Mouse (Mus musculus) brain, embryonic 14.5 days (tissue): ENCODE measurements around the gene Umps.

ENCODE experiments used
- CTCF ChIP-seq: fragments of 200-500 bp; IDR thresholded peaks from 2 replicates; pipeline ENCODE4 v1.5.1; 2012; ENCODE audit warnings: inconsistent platforms, mild to moderate bottlenecking, moderate library complexity, borderline replicate concordance; ENCODE audit not compliant: insufficient read depth, insufficient read length; ENCODE audit errors: extremely low read depth
- POLR2A ChIP-seq: fragments of 200-500 bp; IDR thresholded peaks from 2 replicates; pipeline ENCODE4 v1.6.1; 2012; ENCODE audit warnings: mild to moderate bottlenecking, inconsistent platforms, borderline replicate concordance; ENCODE audit not compliant: poor library complexity, insufficient read depth, insufficient read length, severe bottlenecking; ENCODE audit errors: extremely low read depth

DNA sequence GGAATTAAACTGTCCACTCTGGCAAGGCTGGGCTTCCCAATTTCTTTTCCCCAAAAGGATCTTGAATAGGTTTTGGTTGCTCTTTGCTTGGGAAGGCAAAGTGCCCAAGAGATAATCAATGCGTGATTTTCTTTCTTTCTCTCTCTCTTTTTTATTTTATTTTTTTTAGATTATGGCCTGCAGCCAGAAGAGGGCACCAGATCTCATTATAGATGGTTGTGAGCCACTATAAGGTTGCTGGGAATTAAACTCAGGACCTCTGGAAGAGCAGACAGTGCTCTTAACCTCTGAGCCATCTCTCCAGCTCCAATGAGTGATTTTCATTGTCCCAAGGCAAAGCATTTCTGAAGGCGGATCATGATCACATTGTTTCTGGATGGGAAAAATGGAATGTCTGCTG, 42.7 kb upstream of the Umps start:
- no peak for TF ChIP-seq CTCF
- no peak for TF ChIP-seq POLR2A
